Mouse (Mus musculus) kidney, postnatal 0 days (tissue): ENCODE results near the gene Ust. TPM values are rescaled to one million over a fixed set of nuclear protein-coding genes. Genes with fewer than 3 reads are reported as not detected.

ENCODE experiments used
- ATAC-seq: fragments of 200-750 bp; cut with Nextera tagmentation; replicated peaks from 2 replicates; pipeline ENCODE4 v1.8.0; 2017; ENCODE audit warnings: low read depth, moderate number of reproducible peaks, moderate TSS enrichment, moderate library complexity; ENCODE audit not compliant: low FRiP score
- DNase-seq: peaks from one replicate; pipeline ENCODE4 v3.0.0-alpha.2; 2016; ENCODE audit warnings: low spot score
- H3K27ac ChIP-seq: fragments of 300-500 bp; sonication (generic); 2 replicates; pipeline ENCODE4 v1.5.1; 2014; ENCODE audit warnings: mild to moderate bottlenecking
- H3K27me3 ChIP-seq: fragments of 300-500 bp; sonication (generic); 2 replicates; pipeline ENCODE4 v1.6.1; 2014; ENCODE audit warnings: low read length, mixed read lengths; ENCODE audit not compliant: insufficient read depth
- H3K36me3 ChIP-seq: fragments of 300-500 bp; sonication (generic); 2 replicates; pipeline ENCODE4 v1.6.1; 2014; ENCODE audit warnings: low read length, mixed read lengths; ENCODE audit not compliant: insufficient read depth
- H3K4me1 ChIP-seq: fragments of 300-500 bp; sonication (generic); replicated peaks from 2 replicates; pipeline ENCODE4 v1.6.1; 2014; ENCODE audit warnings: antibody characterized with exemption, low read length, mixed read lengths; ENCODE audit not compliant: insufficient read depth
- H3K4me2 ChIP-seq: fragments of 300-500 bp; sonication (generic); 2 replicates; pipeline ENCODE4 v1.6.1; 2014; ENCODE audit warnings: mild to moderate bottlenecking, low read length, moderate library complexity, mixed read lengths
- H3K4me3 ChIP-seq: fragments of 300-500 bp; sonication (generic); replicated peaks from 2 replicates; pipeline ENCODE4 v1.5.1; 2014; ENCODE audit warnings: low read depth, low read length
- H3K9ac ChIP-seq: fragments of 300-500 bp; sonication (generic); 2 replicates; pipeline ENCODE4 v1.6.1; 2014; ENCODE audit warnings: low read depth, low read length
- H3K9me3 ChIP-seq: fragments of 300-500 bp; sonication (generic); replicated peaks from 2 replicates; pipeline ENCODE4 v1.6.1; 2016; ENCODE audit warnings: low read length, inconsistent platforms, mixed read lengths
- CTCF ChIP-seq: IDR thresholded peaks from 2 replicates; pipeline ENCODE4 v1.5.1; 2016; ENCODE audit warnings: antibody characterized with exemption, low read depth, mild to moderate bottlenecking, moderate library complexity
- WGBS: fragments of 180-500 bp; shearing (Covaris S2); extraction: QIAGEN DNeasy Blood & Tissue Kit; methylation state at CpG from one replicate; pipeline ENCODE4 v1.1.7; 2014; 5-methylcytosine and 5-hydroxymethylcytosine counted together
- polyA plus RNA-seq: library from polyadenylated mRNA; unstranded; fragments of >200 nt; fragmentation: Nextera tagmentation; extraction: Ambion mirVana; gene quantifications from 2 replicates; pipeline ENCODE4 v1.2.1, GENCODE M21; 2015

Gene Ust
- polyA plus RNA-seq, 1 experiment from 2014 or later: 4.5 TPM

DNA sequence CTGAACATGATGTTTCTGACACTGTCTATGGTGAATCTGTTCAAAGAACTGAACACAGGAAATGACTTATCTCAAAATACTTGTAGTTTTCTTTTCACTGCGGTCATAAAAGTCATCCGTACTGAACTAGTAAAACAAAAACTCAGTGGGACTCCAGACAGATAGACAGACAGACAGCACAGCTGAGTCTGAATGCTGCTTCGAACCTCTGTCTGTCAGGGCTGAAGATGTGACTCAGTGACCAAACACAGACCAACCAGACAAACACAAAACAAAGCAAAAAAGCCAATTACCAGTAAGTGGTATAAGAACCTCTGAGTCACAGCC is 12.4 kb downstream of the Ust start:
- Histone ChIP-seq H3K9me3 (no peaks in the 10 kb centered on the region), H3K4me3 (no peak overlapping the region), H3K27me3 (no peaks in the 10 kb centered on the region), H3K4me2 (no peak overlapping the region), H3K36me3 (no peaks in the 10 kb centered on the region), H3K4me1 (0 out of 2 replicates have a peak, but pooled peaks cover 4% of the 10 kb centered on the region), H3K9ac (no peak overlapping the region), H3K27ac (no peak overlapping the region)
- no peak for ATAC-seq
- DNase-seq: no peak
- 51% methylated on average over 3 of the region's 3 CpGs for WGBS
- no peak for TF ChIP-seq CTCF

DNA sequence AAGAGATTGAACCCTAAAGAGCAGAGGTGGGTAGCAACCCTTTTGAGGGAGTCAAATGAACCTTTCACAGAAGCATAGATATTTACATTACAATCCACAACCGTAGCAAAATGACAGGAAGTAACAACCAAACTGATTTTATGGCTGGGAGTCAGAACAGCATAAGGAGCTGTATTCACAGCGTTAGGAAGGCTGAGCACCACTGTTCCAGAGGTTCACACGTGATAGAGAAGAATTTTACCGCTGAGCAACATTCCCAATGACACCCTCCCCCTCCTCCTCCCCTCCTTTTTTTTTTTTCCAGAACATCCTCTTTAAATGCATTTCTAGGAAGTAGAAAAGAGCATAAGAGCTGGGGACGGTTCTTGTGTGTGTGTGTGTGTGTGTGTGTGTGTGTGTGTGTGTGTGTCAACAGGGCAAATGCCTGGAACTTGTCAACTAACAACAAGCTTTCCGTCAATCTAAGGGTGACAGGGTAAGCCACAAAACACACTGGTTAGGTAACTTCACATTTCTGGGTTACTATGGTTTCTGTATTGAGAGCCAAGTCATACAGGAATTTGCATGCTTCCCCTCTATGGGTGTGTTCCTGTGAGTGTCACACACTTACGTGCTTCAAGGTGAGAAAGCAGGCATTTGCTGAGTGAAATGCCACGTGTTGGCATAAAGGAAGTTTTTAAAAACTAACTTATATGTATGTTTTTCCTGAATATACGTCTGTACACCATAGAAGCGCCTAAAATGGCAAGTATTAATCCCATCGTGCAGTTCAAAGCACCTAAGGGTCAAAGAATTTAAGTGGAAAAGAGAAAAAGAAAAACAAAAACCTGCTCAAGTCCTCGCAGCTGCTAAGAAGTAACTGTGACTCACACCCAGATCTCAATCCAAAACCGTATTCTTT is 13.0 kb downstream of the Ust start:
- Histone ChIP-seq H3K4me1 (0 out of 2 replicates have a peak, but pooled peaks cover 4% of the 10 kb centered on the region), H3K9me3 (no peaks in the 10 kb centered on the region), H3K4me2 (no peak overlapping the region), H3K9ac (no peak overlapping the region), H3K27ac (no peak overlapping the region), H3K4me3 (no peak overlapping the region), H3K27me3 (no peaks in the 10 kb centered on the region), H3K36me3 (no peaks in the 10 kb centered on the region)
- no peak for TF ChIP-seq CTCF
- no peak for ATAC-seq
- DNase-seq: peak; percentile 64
- WGBS: 31% methylated on average over 13 of the region's 13 CpGs

DNA sequence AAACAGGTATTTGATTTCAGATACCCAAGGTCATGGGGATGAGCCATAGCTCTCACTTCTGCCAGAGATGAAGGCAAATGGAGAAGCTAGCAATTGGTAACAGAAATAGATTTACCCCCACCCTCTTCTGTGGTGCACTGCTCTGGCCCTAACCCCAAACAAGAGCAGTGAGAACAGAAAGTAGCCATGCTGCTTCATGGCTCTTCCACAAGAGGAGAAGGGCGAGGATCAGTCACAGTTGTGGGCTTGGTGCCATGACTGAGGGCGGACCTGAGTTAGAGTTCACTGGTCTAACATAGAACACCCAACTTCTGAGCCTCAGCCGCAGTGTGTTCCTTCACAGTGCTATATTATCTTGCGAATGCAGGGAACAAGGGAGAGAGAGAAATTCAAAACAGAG is 13.8 kb downstream of the Ust start:
- Histone ChIP-seq H3K36me3 (no peaks in the 10 kb centered on the region), H3K4me1 (0 out of 2 replicates have a peak, but pooled peaks cover 4% of the 10 kb centered on the region), H3K27me3 (no peaks in the 10 kb centered on the region), H3K9me3 (no peaks in the 10 kb centered on the region), H3K4me2 (no peak overlapping the region), H3K4me3 (no peak overlapping the region), H3K9ac (no peak overlapping the region), H3K27ac (no peak overlapping the region)
- no peak for TF ChIP-seq CTCF
- 80% methylated on average over 4 of the region's 4 CpGs for WGBS
- ATAC-seq (no peak), DNase-seq (no peak)

DNA sequence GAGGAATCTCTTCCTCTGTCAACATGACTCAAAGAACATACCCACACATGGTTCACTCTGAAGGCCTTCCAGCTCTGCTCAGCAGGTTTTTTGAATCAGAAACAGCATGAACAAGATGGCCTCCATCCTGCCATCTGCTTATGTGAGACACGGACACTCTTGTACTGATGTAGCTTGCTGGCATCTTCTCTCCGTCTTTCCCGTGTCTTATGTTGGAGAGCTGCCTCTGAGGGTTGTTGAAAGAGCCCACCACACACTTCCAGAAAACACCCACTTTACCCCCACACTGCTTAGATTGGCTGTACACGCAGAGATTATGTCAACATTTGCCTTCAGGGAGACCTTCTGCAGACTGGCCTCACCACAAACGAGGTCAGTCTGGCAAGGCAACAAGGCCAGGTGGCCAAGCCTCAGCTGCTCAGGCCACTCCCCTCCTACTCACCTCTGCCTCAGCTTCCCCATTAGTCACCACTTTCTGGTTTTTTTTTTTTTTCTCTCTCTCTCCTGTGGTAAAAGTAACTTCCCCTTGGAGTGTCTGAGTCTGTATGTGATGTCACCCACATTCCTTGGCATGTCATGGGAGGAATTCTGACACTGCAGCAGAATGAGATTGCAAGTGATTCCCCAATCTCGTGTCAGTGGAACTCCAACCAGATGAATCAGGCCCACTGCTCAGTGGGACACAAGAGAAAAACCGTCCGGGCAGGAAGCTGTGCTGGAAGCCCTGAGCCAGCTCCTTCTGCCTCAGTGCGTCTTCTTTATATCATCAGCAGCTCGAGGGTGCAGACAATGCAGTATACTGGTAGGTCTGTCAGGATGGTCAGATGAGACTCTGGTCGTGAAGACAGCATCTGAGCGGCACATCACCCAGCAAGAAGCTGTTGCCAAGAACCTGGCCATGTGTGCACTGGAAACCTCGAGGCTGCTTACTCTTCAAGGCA is 19.4 kb downstream of the Ust start:
- ATAC-seq: no peak
- no peak for DNase-seq
- no peaks in the 10 kb centered on the region for H3K9me3 ChIP-seq
- no peaks in the 10 kb centered on the region for H3K27me3 ChIP-seq
- H3K4me1 ChIP-seq: no peaks in the 10 kb centered on the region
- no peak overlapping the region for H3K27ac ChIP-seq
- H3K4me3 ChIP-seq: no peak overlapping the region
- no peaks in the 10 kb centered on the region for H3K36me3 ChIP-seq
- H3K9ac ChIP-seq: no peak overlapping the region
- no peak for TF ChIP-seq CTCF
- no peak overlapping the region for H3K4me2 ChIP-seq
- WGBS: 70% methylated on average over 13 of the region's 13 CpGs

DNA sequence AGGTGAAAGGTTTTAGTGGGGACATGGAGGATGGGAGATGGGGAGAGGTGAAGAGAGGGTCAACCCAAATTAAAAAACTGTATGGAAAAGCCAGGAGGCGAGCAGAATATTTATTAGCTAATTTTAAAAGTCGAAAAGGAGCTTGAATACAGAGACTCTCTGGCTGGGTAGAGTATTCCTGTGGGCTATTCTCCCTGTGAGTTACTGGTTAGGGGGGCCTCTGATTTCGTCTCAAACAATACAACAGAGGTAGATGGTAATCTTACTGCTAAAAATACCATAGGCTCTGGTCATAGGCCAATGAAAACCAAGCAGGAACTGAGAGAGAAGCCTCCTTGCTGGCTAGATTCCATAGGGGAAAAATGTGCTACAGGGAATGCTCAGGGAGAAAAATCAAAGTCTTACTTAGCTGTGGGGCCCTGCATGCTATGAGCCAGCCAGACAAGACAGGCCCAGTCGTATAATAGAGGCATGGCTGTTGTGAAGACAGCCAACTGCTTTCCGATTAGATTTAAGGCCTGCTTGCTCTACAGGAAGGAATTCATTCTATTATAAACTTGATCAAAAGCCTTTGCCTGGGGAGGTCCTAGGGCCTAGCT is 23.0 kb downstream of the Ust start:
- no peaks in the 10 kb centered on the region for H3K9me3 ChIP-seq
- 34% methylated on average over 5 of the region's 5 CpGs for WGBS
- no peak for TF ChIP-seq CTCF
- H3K27me3 ChIP-seq: no peaks in the 10 kb centered on the region
- DNase-seq: peak; percentile 74
- H3K9ac ChIP-seq: no peak overlapping the region
- no peak for ATAC-seq
- no peaks in the 10 kb centered on the region for H3K36me3 ChIP-seq
- no peak overlapping the region for H3K4me3 ChIP-seq
- no peak overlapping the region for H3K27ac ChIP-seq
- H3K4me2 ChIP-seq: no peak overlapping the region
- no peaks in the 10 kb centered on the region for H3K4me1 ChIP-seq
